Mouse (Mus musculus) thymus, postnatal 10 days (tissue): ENCODE data around the gene Serpinb3d.
"Not testable (repeated sequence)": the region's sequence is repeated elsewhere in the genome, so short reads cannot be mapped to it uniquely, and the experiment has no call there.

Source experiments
- DNase-seq, 2 experiments: peaks; one replicate each; pipeline ENCODE4 v3.0.0; 2021; ENCODE audit warnings: low spot score in 2 of 2

Gene Serpinb3d

DNA sequence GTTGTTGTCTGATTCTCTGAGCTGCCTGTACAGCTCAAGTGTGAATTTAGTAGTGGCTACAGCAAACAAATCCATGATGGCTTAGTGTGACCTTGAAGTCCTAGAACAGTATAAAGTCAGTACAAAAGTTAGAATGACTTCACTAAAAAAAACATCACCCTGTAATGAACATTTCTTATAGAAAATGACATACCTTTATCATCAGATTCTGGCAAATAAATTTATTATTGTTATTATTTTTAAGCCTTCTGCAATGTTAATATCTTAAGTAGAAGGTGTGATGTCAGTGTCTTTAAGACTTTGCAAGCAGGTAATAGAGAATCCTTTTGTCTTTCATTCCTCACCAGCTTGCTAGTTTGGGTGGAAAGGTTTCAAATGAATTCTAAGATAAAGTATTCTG is at the start of gene Serpinb3d:
Gene Serpinb3d, minus strand, starts transcription at position 101 of the 400 bp plus-strand sequence.
- DNase-seq = no peak

- DNase-seq = not testable (repeated sequence)
Observed at GRCm38 (mm10) chr1:107127453-107127852, 44.1 kb upstream of the Serpinb3d start.

- no peak for DNase-seq
Observed at GRCm38 (mm10) chr1:107098417-107098816, 15.1 kb upstream of the Serpinb3d start.

DNA sequence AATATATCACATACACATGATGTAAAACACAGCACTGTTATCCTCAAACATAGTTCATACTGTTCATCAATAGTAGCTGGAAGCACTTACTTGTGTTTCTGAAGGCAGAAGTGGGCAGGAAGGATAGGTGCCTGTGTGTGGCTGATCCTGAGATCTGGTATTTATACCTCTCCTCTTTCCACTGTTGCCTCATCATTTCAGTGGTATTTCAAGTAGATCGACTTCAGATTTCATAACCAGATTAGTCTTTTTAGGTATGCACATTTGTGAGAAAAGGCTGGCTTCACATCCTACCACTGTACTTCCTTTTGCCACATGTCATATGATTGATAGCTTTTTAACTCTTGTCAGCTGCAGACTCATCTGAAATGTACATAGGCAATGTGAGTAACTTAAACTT is 31.1 kb downstream of the Serpinb3d start, which contains the start of gene Serpinb3a:
Gene Serpinb3a, minus strand, starts transcription at position 101 of the 400 bp plus-strand sequence.
- no peak for DNase-seq

DNA sequence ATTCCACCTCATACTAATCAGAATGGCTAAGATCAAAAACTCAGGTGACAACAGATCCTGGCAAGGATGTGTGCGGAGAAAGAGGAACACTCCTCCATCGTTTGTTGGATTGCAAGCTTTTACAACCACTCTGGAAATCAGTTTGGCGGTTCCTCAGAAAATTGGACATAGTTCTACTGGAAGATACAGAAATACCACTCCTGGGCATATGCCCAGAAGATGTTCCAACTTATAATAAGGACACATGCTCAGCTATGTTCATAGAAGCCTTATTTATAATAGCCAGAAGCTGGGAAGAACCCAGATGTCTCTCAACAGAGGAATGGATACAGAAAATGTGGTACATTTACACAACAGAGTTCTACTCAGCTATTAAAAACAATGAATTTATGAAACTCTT is 49.1 kb downstream of the Serpinb3d start:
- not testable (repeated sequence) for DNase-seq
